Mouse (Mus musculus) heart, embryonic 14.5 days (tissue): ENCODE measurements around the gene Rabggta. TPM values are rescaled to one million over a fixed set of nuclear protein-coding genes. Genes with fewer than 3 reads are reported as not detected.

Source experiments
- ATAC-seq: fragments of 200-750 bp; cut with Nextera tagmentation; 2 replicates; pipeline ENCODE4 v1.8.0; 2017; ENCODE audit warnings: low read depth, moderate TSS enrichment; ENCODE audit not compliant: insufficient number of reproducible peaks, insufficient read depth, low FRiP score
- H3K27ac ChIP-seq, 2 experiments: fragments of 200-500 bp in 1 of 2; fragments of 300-500 bp in 1 of 2; sonication (generic) in 1 of 2; replicated peaks in 1 of 2; 2 replicates each; pipeline ENCODE4 v1.5.1; 2012 to 2014; ENCODE audit warnings: low read depth in 2 of 2, low read length in 2 of 2, control low read depth in 1 of 2, mild to moderate bottlenecking in 1 of 2, mixed read lengths in 1 of 2; ENCODE audit not compliant: control insufficient read depth in 1 of 2, insufficient read depth in 1 of 2
- H3K27me3 ChIP-seq: fragments of 300-500 bp; sonication (generic); 2 replicates; pipeline ENCODE4 v1.6.1; 2014; ENCODE audit warnings: mild to moderate bottlenecking, low read length, control low read depth; ENCODE audit not compliant: control insufficient read depth, insufficient read depth
- H3K36me3 ChIP-seq: fragments of 300-500 bp; sonication (generic); 2 replicates; pipeline ENCODE4 v1.6.1; 2014; ENCODE audit warnings: mild to moderate bottlenecking, control low read depth, low read length, mixed read lengths; ENCODE audit not compliant: control insufficient read depth, insufficient read depth
- H3K4me1 ChIP-seq, 2 experiments: fragments of 200-500 bp in 1 of 2; fragments of 300-500 bp in 1 of 2; sonication (generic) in 1 of 2; 2 replicates each; pipeline ENCODE4 v1.6.1; 2012 to 2014; ENCODE audit warnings: low read length in 2 of 2, control low read depth in 1 of 2, mixed read lengths in 1 of 2; ENCODE audit not compliant: control insufficient read depth in 2 of 2, insufficient read depth in 2 of 2
- H3K4me2 ChIP-seq: fragments of 300-500 bp; sonication (generic); 2 replicates; pipeline ENCODE4 v1.6.1; 2014; ENCODE audit warnings: mild to moderate bottlenecking, low read length
- H3K4me3 ChIP-seq, 2 experiments: fragments of 200-500 bp in 1 of 2; fragments of 300-500 bp in 1 of 2; sonication (generic) in 1 of 2; 2 replicates each; pipeline ENCODE4 v1.5.1; 2012 to 2014; ENCODE audit warnings: low read length in 2 of 2, mild to moderate bottlenecking in 2 of 2, control low read depth in 1 of 2, low read depth in 1 of 2, moderate library complexity in 1 of 2; ENCODE audit not compliant: control insufficient read depth in 1 of 2, insufficient read depth in 1 of 2
- H3K9ac ChIP-seq: fragments of 300-500 bp; sonication (generic); 2 replicates; pipeline ENCODE4 v1.6.1; 2014; ENCODE audit warnings: mild to moderate bottlenecking, low read length
- H3K9me3 ChIP-seq: fragments of 300-500 bp; sonication (generic); 2 replicates; pipeline ENCODE4 v1.6.1; 2016; ENCODE audit warnings: low read length, control low read depth; ENCODE audit not compliant: control insufficient read depth
- WGBS: fragments of 180-500 bp; shearing (Covaris S2); extraction: QIAGEN DNeasy Blood & Tissue Kit; methylation state at CpG from one replicate; pipeline ENCODE4 v1.1.7; 2014; 5-methylcytosine and 5-hydroxymethylcytosine counted together
- polyA plus RNA-seq: library from polyadenylated mRNA; unstranded; fragments of >200 nt; fragmentation: Nextera tagmentation; extraction: Ambion mirVana; gene quantifications from 2 replicates; pipeline ENCODE4 v1.2.1, GENCODE M21; 2014

Rabggta gene
- polyA plus RNA-seq, 1 experiment from 2014 or later: 20.5 TPM

DNA sequence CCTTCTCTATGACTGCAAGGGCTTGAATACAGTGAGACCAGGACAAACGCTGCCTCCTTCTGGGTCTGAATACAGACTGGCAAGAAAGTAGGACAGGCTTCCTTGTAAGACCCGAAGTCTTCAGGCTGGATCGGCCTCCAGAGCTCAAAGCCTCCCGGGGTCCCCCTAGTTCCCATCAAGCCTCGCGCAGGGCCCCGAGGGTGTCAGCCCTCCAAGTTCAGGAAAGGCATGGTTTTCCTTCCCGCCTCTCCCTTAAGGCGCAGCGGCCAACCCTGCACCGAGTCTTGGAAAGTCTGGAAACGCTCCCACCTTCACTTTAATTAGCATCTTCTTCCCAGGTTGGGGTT lies 50.6 kb downstream of the Rabggta start:
- peak overlapping the region; percentile 84 to 85 for H3K27ac ChIP-seq
- H3K4me1 ChIP-seq: peaks cover 2 to 10% of the 10 kb centered on the region in 2 experiments; a peak in 3 of 4 replicates
- H3K36me3 ChIP-seq: peaks cover 41% of the 10 kb centered on the region
- ATAC-seq: peak; percentile 33; the same call in 1 of the 2 replicates
- no peaks in the 10 kb centered on the region for H3K27me3 ChIP-seq
- peak overlapping the region; percentile 84 for H3K9ac ChIP-seq
- under 1% methylated on average over 12 of the region's 12 CpGs for WGBS
- H3K4me2 ChIP-seq: peak overlapping the region; percentile 76
- no peaks in the 10 kb centered on the region for H3K9me3 ChIP-seq
- H3K4me3 ChIP-seq: peak overlapping the region; percentile 82 to 86

Other genes starting within 250 kb of the Rabggta start
- 43.4 and 54.1 TPM in 2 replicates for gene Dhrs4, start 243.5 kb downstream of the Rabggta start, polyA plus RNA-seq
- 1.6 and 2.9 TPM in 2 replicates for gene Carmil3, start 231.6 kb downstream of the Rabggta start, polyA plus RNA-seq
- gene Cpne6, start 211.8 kb downstream of the Rabggta start, polyA plus RNA-seq: 0.12 and 0.36 TPM in 2 replicates
- gene Nrl, start 197.3 kb downstream of the Rabggta start, polyA plus RNA-seq: not detected in 2 replicates
- gene Pck2, start 182.0 kb downstream of the Rabggta start, polyA plus RNA-seq: 35.1 TPM in 2 replicates
- gene Dcaf11, start 162.3 kb downstream of the Rabggta start, polyA plus RNA-seq: 68.1 and 74.1 TPM in 2 replicates
- gene A730061H03Rik, start 161.9 kb downstream of the Rabggta start, polyA plus RNA-seq: not detected in 2 replicates
- gene Fitm1, start 146.6 kb downstream of the Rabggta start, polyA plus RNA-seq: 97.6 and 102 TPM in 2 replicates
- gene Psme1, start 144.1 kb downstream of the Rabggta start, polyA plus RNA-seq: 224 and 250 TPM in 2 replicates
- 22.6 and 22.7 TPM in 2 replicates for gene Emc9, start 137.0 kb downstream of the Rabggta start, polyA plus RNA-seq
- 225 and 229 TPM in 2 replicates for gene Psme2, start 131.2 kb downstream of the Rabggta start, polyA plus RNA-seq
- 12.7 and 13.1 TPM in 2 replicates for gene Rnf31, start 130.6 kb downstream of the Rabggta start, polyA plus RNA-seq
- 9.8 and 10.1 TPM in 2 replicates for gene Irf9, start 118.7 kb downstream of the Rabggta start, polyA plus RNA-seq
- 7.1 and 10.2 TPM in 2 replicates for gene Rec8, start 104.2 kb downstream of the Rabggta start, polyA plus RNA-seq
- gene Ipo4, start 86.3 kb downstream of the Rabggta start, polyA plus RNA-seq: 65.7 and 68.4 TPM in 2 replicates
- 1.8 and 2.5 TPM in 2 replicates for gene Gm49378, start 84.4 kb downstream of the Rabggta start, polyA plus RNA-seq
- gene Tm9sf1, start 78.5 kb downstream of the Rabggta start, polyA plus RNA-seq: 86.6 and 90.0 TPM in 2 replicates
- 0.35 and 0.46 TPM in 2 replicates for gene Tssk4, start 72.1 kb downstream of the Rabggta start, polyA plus RNA-seq
- gene Mdp1, start 61.8 kb downstream of the Rabggta start, polyA plus RNA-seq: 99.2 and 100 TPM in 2 replicates
- gene Gmpr2, start 50.3 kb downstream of the Rabggta start, polyA plus RNA-seq: 40.6 and 40.9 TPM in 2 replicates
- 511 and 563 TPM in 2 replicates for gene Nedd8, start 50.1 kb downstream of the Rabggta start, polyA plus RNA-seq
- 28.7 and 31.6 TPM in 2 replicates for gene Tinf2, start 40.4 kb downstream of the Rabggta start, polyA plus RNA-seq
- gene Tgm1, start 8.3 kb downstream of the Rabggta start, polyA plus RNA-seq: 0.13 and 0.14 TPM in 2 replicates
- 59.8 and 70.6 TPM in 2 replicates for gene Dhrs1, start 23.4 kb upstream of the Rabggta start, polyA plus RNA-seq
- gene Nop9, start 23.4 kb upstream of the Rabggta start, polyA plus RNA-seq: 21.3 and 25.2 TPM in 2 replicates
- 1.5 and 1.6 TPM in 2 replicates for gene Cideb, start 36.2 kb upstream of the Rabggta start, polyA plus RNA-seq
- 0.24 and 0.27 TPM in 2 replicates for gene Ltb4r2, start 39.2 kb upstream of the Rabggta start, polyA plus RNA-seq
- gene Ltb4r1, start 43.7 kb upstream of the Rabggta start, polyA plus RNA-seq: 0.28 and 0.62 TPM in 2 replicates
- gene Adcy4, start 61.8 kb upstream of the Rabggta start, polyA plus RNA-seq: 14.8 and 17.7 TPM in 2 replicates
- 13.6 and 16.1 TPM in 2 replicates for gene Ripk3, start 66.6 kb upstream of the Rabggta start, polyA plus RNA-seq
- 7.6 and 11.0 TPM in 2 replicates for gene Nfatc4, start 100.9 kb upstream of the Rabggta start, polyA plus RNA-seq
- gene Nynrin, start 131.7 kb upstream of the Rabggta start, polyA plus RNA-seq: 11.0 and 12.4 TPM in 2 replicates
- 0.24 and 0.61 TPM in 2 replicates for gene Cbln3, start 162.1 kb upstream of the Rabggta start, polyA plus RNA-seq
- gene Khnyn, start 162.7 kb upstream of the Rabggta start, polyA plus RNA-seq: 5.7 and 6.1 TPM in 2 replicates
- 51.6 and 52.1 TPM in 2 replicates for gene Sdr39u1, start 178.0 kb upstream of the Rabggta start, polyA plus RNA-seq
- gene Cma1, start 222.4 kb upstream of the Rabggta start, polyA plus RNA-seq: 2.6 and 3.5 TPM in 2 replicates
- gene Cma2, start 228.7 kb upstream of the Rabggta start, polyA plus RNA-seq: not detected in 2 replicates